Mouse (Mus musculus) liver, embryonic 16.5 days (tissue): Measurements from ENCODE around the gene Fam83e. TPM values are rescaled to one million over a fixed set of nuclear protein-coding genes. Genes with fewer than 3 reads are reported as not detected.

Experiments used
- ATAC-seq: fragments of 200-750 bp; cut with Nextera tagmentation; 2 replicates; pipeline ENCODE4 v1.8.0; 2017; ENCODE audit warnings: low read depth, mild to moderate bottlenecking, moderate number of reproducible peaks, moderate library complexity
- H3K27ac ChIP-seq: fragments of 300-500 bp; sonication (generic); 2 replicates; pipeline ENCODE4 v1.5.1; 2014; ENCODE audit warnings: mild to moderate bottlenecking, low read length
- H3K27me3 ChIP-seq: fragments of 300-500 bp; sonication (generic); 2 replicates; pipeline ENCODE4 v1.6.1; 2014; ENCODE audit warnings: low read depth, low read length, mixed read lengths; ENCODE audit not compliant: control insufficient read depth, insufficient read depth
- H3K36me3 ChIP-seq: fragments of 300-500 bp; sonication (generic); 2 replicates; pipeline ENCODE4 v1.6.1; 2014; ENCODE audit warnings: mild to moderate bottlenecking; ENCODE audit not compliant: control insufficient read depth, insufficient read depth
- H3K4me1 ChIP-seq: fragments of 300-500 bp; sonication (generic); 2 replicates; pipeline ENCODE4 v1.6.1; 2014; ENCODE audit warnings: low read depth, low read length, mixed read lengths; ENCODE audit not compliant: control insufficient read depth
- H3K4me2 ChIP-seq: fragments of 300-500 bp; sonication (generic); 2 replicates; pipeline ENCODE4 v1.6.1; 2014; ENCODE audit warnings: low read depth, low read length, mixed read lengths
- H3K4me3 ChIP-seq: fragments of 300-500 bp; sonication (generic); 2 replicates; pipeline ENCODE4 v1.5.1; 2014; ENCODE audit warnings: low read depth, mild to moderate bottlenecking, low read length
- H3K9ac ChIP-seq: fragments of 300-500 bp; sonication (generic); 2 replicates; pipeline ENCODE4 v1.6.1; 2014; ENCODE audit warnings: low read depth, low read length
- H3K9me3 ChIP-seq: fragments of 300-500 bp; sonication (generic); replicated peaks from 2 replicates; pipeline ENCODE4 v1.6.1; 2016; ENCODE audit warnings: low read length; ENCODE audit not compliant: control insufficient read depth
- WGBS: fragments of 180-500 bp; shearing (Covaris S2); extraction: QIAGEN DNeasy Blood & Tissue Kit; methylation state at CpG from one replicate; pipeline ENCODE4 v1.1.7; 2014; ENCODE audit not compliant: insufficient replicate concordance; 5-methylcytosine and 5-hydroxymethylcytosine counted together
- polyA plus RNA-seq: library from polyadenylated mRNA; unstranded; fragments of >200 nt; fragmentation: Nextera tagmentation; extraction: Ambion mirVana; gene quantifications from 2 replicates; pipeline ENCODE4 v1.2.1, GENCODE M21; 2015

The Fam83e gene
- polyA plus RNA-seq, 1 experiment from 2014 or later = 0.30 TPM

- 51% methylated on average over 7 of the region's 7 CpGs for WGBS
- Histone ChIP-seq H3K9me3 (no peaks in the 10 kb centered on the region), H3K9ac (no peak overlapping the region), H3K36me3 (no peaks in the 10 kb centered on the region), H3K27me3 (no peaks in the 10 kb centered on the region; the same call in none of the 2 replicates), H3K4me2 (no peak overlapping the region), H3K4me3 (no peak overlapping the region), H3K4me1 (no peaks in the 10 kb centered on the region; the same call in none of the 2 replicates), H3K27ac (no peak overlapping the region)
- ATAC-seq = no peak
These were observed 54.2 kb downstream of the Fam83e start for GRCm38 (mm10) chr7:45775237-45775636.

Other genes with a start within 250 kb of the Fam83e start
- gene Tulp2, start 239.3 kb upstream of the Fam83e start, polyA plus RNA-seq = 0.41 and 0.75 TPM in 2 replicates
- not detected in 2 replicates for gene Gm45808, start 234.4 kb upstream of the Fam83e start, polyA plus RNA-seq
- gene Dhdh, start 232.4 kb upstream of the Fam83e start, polyA plus RNA-seq = 2.5 and 3.3 TPM in 2 replicates
- 122 and 124 TPM in 2 replicates for gene Nucb1, start 210.8 kb upstream of the Fam83e start, polyA plus RNA-seq
- 293 and 328 TPM in 2 replicates for gene Ppp1r15a, start 194.9 kb upstream of the Fam83e start, polyA plus RNA-seq
- gene Plekha4, start 194.9 kb upstream of the Fam83e start, polyA plus RNA-seq = 0.47 and 0.78 TPM in 2 replicates
- gene Hsd17b14, start 166.3 kb upstream of the Fam83e start, polyA plus RNA-seq = 1.3 and 1.8 TPM in 2 replicates
- gene Bcat2, start 151.1 kb upstream of the Fam83e start, polyA plus RNA-seq = 44.0 and 44.6 TPM in 2 replicates
- gene Fgf21, start 105.7 kb upstream of the Fam83e start, polyA plus RNA-seq = not detected in 2 replicates
- gene Fut1, start 103.9 kb upstream of the Fam83e start, polyA plus RNA-seq = not detected in 2 replicates
- gene Izumo1, start 99.4 kb upstream of the Fam83e start, polyA plus RNA-seq = 0.05 and 0.06 TPM in 2 replicates
- 1.7 and 1.8 TPM in 2 replicates for gene Rasip1, start 93.7 kb upstream of the Fam83e start, polyA plus RNA-seq
- 0.58 and 1.3 TPM in 2 replicates for gene Mamstr, start 81.2 kb upstream of the Fam83e start, polyA plus RNA-seq
- gene Fut2, start 54.8 kb upstream of the Fam83e start, polyA plus RNA-seq = 0.02 and 0.08 TPM in 2 replicates
- not detected in 2 replicates for gene Ntn5, start 37.2 kb upstream of the Fam83e start, polyA plus RNA-seq
- 0.05 TPM in 1 of 2 replicates, not detected in the other for gene Sec1, start 26.8 kb upstream of the Fam83e start, polyA plus RNA-seq
- gene Car11, start 21.4 kb upstream of the Fam83e start, polyA plus RNA-seq = 0.23 and 0.37 TPM in 2 replicates
- gene Dbp, start 16.1 kb upstream of the Fam83e start, polyA plus RNA-seq = 0.27 and 0.32 TPM in 2 replicates
- gene Rpl18, start 5.8 kb upstream of the Fam83e start, polyA plus RNA-seq = 460 and 502 TPM in 2 replicates
- gene Sphk2, start 3.2 kb upstream of the Fam83e start, polyA plus RNA-seq = 11.0 and 13.9 TPM in 2 replicates
- gene Spaca4, start 4.6 kb downstream of the Fam83e start, polyA plus RNA-seq = not detected in 2 replicates
- gene Lmtk3, start 62.5 kb downstream of the Fam83e start, polyA plus RNA-seq = not detected in 2 replicates
- 0.08 and 0.22 TPM in 2 replicates for gene Sult2b1, start 63.5 kb downstream of the Fam83e start, polyA plus RNA-seq
- gene Cyth2, start 93.4 kb downstream of the Fam83e start, polyA plus RNA-seq = 26.0 and 26.5 TPM in 2 replicates
- 0.14 and 0.15 TPM in 2 replicates for gene Kcnj14, start 103.6 kb downstream of the Fam83e start, polyA plus RNA-seq
- 19.2 and 20.9 TPM in 2 replicates for gene Grwd1, start 109.7 kb downstream of the Fam83e start, polyA plus RNA-seq
- gene Kdelr1, start 151.6 kb downstream of the Fam83e start, polyA plus RNA-seq = 27.9 and 35.3 TPM in 2 replicates
- gene Grin2d, start 157.2 kb downstream of the Fam83e start, polyA plus RNA-seq = 0.04 and 0.05 TPM in 2 replicates
- gene Syngr4, start 175.5 kb downstream of the Fam83e start, polyA plus RNA-seq = 0.71 and 0.95 TPM in 2 replicates
- gene Tmem143, start 175.7 kb downstream of the Fam83e start, polyA plus RNA-seq = 3.5 and 4.3 TPM in 2 replicates
- 55.5 and 56.5 TPM in 2 replicates for gene Emp3, start 200.2 kb downstream of the Fam83e start, polyA plus RNA-seq
- gene Ccdc114, start 202.9 kb downstream of the Fam83e start, polyA plus RNA-seq = 0.94 and 1.2 TPM in 2 replicates